Mouse (Mus musculus) stomach, embryonic 15.5 days (tissue): ENCODE measurements around the gene Pfpl. TPM values are rescaled to one million over a fixed set of nuclear protein-coding genes. Genes with fewer than 3 reads are reported as not detected.

Experiments used
- ATAC-seq: fragments of 200-750 bp; cut with Nextera tagmentation; 2 replicates; pipeline ENCODE4 v1.8.0; 2017; ENCODE audit warnings: low read depth, moderate number of reproducible peaks, moderate TSS enrichment; ENCODE audit not compliant: insufficient read depth, low FRiP score
- H3K27ac ChIP-seq: fragments of 300-500 bp; sonication (generic); 2 replicates; pipeline ENCODE4 v1.5.1; 2015; ENCODE audit warnings: mild to moderate bottlenecking, inconsistent platforms
- H3K27me3 ChIP-seq: fragments of 300-500 bp; sonication (generic); replicated peaks from 2 replicates; pipeline ENCODE4 v1.6.1; 2015; ENCODE audit warnings: inconsistent platforms
- H3K36me3 ChIP-seq: fragments of 300-500 bp; sonication (generic); 2 replicates; pipeline ENCODE4 v1.6.1; 2015; ENCODE audit warnings: inconsistent platforms
- H3K4me1 ChIP-seq: fragments of 300-500 bp; sonication (generic); 2 replicates; pipeline ENCODE4 v1.6.1; 2015; ENCODE audit warnings: inconsistent platforms
- H3K4me2 ChIP-seq: fragments of 300-500 bp; sonication (generic); 2 replicates; pipeline ENCODE4 v1.6.1; 2015; ENCODE audit warnings: mild to moderate bottlenecking, inconsistent platforms
- H3K4me3 ChIP-seq: fragments of 300-500 bp; sonication (generic); replicated peaks from 2 replicates; pipeline ENCODE4 v1.5.1; 2015; ENCODE audit warnings: inconsistent platforms
- H3K9ac ChIP-seq: fragments of 300-500 bp; sonication (generic); 2 replicates; pipeline ENCODE4 v1.6.1; 2015; ENCODE audit warnings: inconsistent platforms
- H3K9me3 ChIP-seq: fragments of 300-500 bp; sonication (generic); 2 replicates; pipeline ENCODE4 v1.6.1; 2016; ENCODE audit warnings: inconsistent platforms
- WGBS: fragments of 180-500 bp; shearing (Covaris S2); methylation state at CpG from one replicate; pipeline ENCODE4 v1.1.7; 2015; 5-methylcytosine and 5-hydroxymethylcytosine counted together
- polyA plus RNA-seq: library from polyadenylated mRNA; unstranded; fragments of >200 nt; fragmentation: Nextera tagmentation; extraction: Ambion mirVana; gene quantifications from 2 replicates; pipeline ENCODE4 v1.2.1, GENCODE M21; 2015

Gene Pfpl
- not detected in 2 replicates for polyA plus RNA-seq

GRCm38 (mm10) chr19:12427605-12428004, at the start of gene Pfpl:
TSS of gene Pfpl (plus strand) at chr19:12427905.
- Histone ChIP-seq H3K9ac (no peak within 1 kb of the TSS), H3K27me3 (no peaks in the 10 kb centered on the region), H3K4me3 (no peak within 1 kb of the TSS), H3K4me2 (no peak within 1 kb of the TSS), H3K36me3 (no peaks in the 10 kb centered on the region), H3K27ac (no peak within 1 kb of the TSS), H3K9me3 (no peaks in the 10 kb centered on the region), H3K4me1 (no peaks in the 10 kb centered on the region)
- ATAC-seq, result no peak
- 92% methylated on average over 6 of the region's 6 CpGs for WGBS

- H3K27ac ChIP-seq, result no peak within 1 kb of the TSS
- H3K36me3 ChIP-seq, result no peaks in the 10 kb centered on the region
- WGBS, result 82% methylated on average over 2 of the region's 2 CpGs
- H3K27me3 ChIP-seq, result no peaks in the 10 kb centered on the region
- no peaks in the 10 kb centered on the region for H3K4me1 ChIP-seq
- ATAC-seq, result no peak
- H3K4me2 ChIP-seq, result no peak within 1 kb of the TSS
- no peak within 1 kb of the TSS for H3K4me3 ChIP-seq
- H3K9ac ChIP-seq, result no peak within 1 kb of the TSS
- H3K9me3 ChIP-seq, result no peaks in the 10 kb centered on the region
These were observed 40.7 kb upstream of the Pfpl start, which contains the start of gene Olfr1440 for GRCm38 (mm10) chr19:12386979-12387378. TSS of gene Olfr1440 (plus strand) at chr19:12387279.

- Histone ChIP-seq H3K4me2 (no peak overlapping the region), H3K27me3 (no peaks in the 10 kb centered on the region), H3K36me3 (no peaks in the 10 kb centered on the region)
These were observed 14.0 kb upstream of the Pfpl start for GRCm38 (mm10) chr19:12413737-12414136.

GRCm38 (mm10) chr19:12417361-12417760, 10.3 kb upstream of the Pfpl start, which contains the start of gene Olfr1441:
TSS of gene Olfr1441 (plus strand) at chr19:12417433.
- no peak within 1 kb of the TSS for H3K27ac ChIP-seq
- ATAC-seq, result no peak
- H3K9ac ChIP-seq, result no peak within 1 kb of the TSS
- H3K9me3 ChIP-seq, result no peaks in the 10 kb centered on the region
- no peaks in the 10 kb centered on the region for H3K27me3 ChIP-seq
- H3K36me3 ChIP-seq, result no peaks in the 10 kb centered on the region
- no peak within 1 kb of the TSS for H3K4me3 ChIP-seq
- H3K4me2 ChIP-seq, result no peak within 1 kb of the TSS
- H3K4me1 ChIP-seq, result no peaks in the 10 kb centered on the region

More at GRCm38 (mm10) chr19:12413737-12414136, 14.0 kb upstream of the Pfpl start:
- Histone ChIP-seq H3K9me3 (no peaks in the 10 kb centered on the region), H3K9ac (no peak overlapping the region), H3K4me3 (no peak overlapping the region), H3K4me1 (no peaks in the 10 kb centered on the region), H3K27ac (no peak overlapping the region)
- ATAC-seq, result no peak

- H3K9me3 ChIP-seq, result no peaks in the 10 kb centered on the region
- H3K4me1 ChIP-seq, result no peaks in the 10 kb centered on the region
- no peak overlapping the region for H3K27ac ChIP-seq
- H3K36me3 ChIP-seq, result no peaks in the 10 kb centered on the region
- ATAC-seq, result no peak
- no peak overlapping the region for H3K9ac ChIP-seq
- no peak overlapping the region for H3K4me2 ChIP-seq
- WGBS, result 26% methylated on average over 3 of the region's 3 CpGs
- no peaks in the 10 kb centered on the region for H3K27me3 ChIP-seq
- H3K4me3 ChIP-seq, result no peak overlapping the region
These were observed 9.4 kb upstream of the Pfpl start for GRCm38 (mm10) chr19:12418312-12418711.

GRCm38 (mm10) chr19:12420555-12420954, 7.2 kb upstream of the Pfpl start:
- H3K27ac ChIP-seq, result no peak overlapping the region
- no peak for ATAC-seq
- no peak overlapping the region for H3K4me2 ChIP-seq
- no peaks in the 10 kb centered on the region for H3K4me1 ChIP-seq
- H3K27me3 ChIP-seq, result no peaks in the 10 kb centered on the region
- no peak overlapping the region for H3K9ac ChIP-seq
- 68% methylated on average over 6 of the region's 6 CpGs for WGBS
- no peaks in the 10 kb centered on the region for H3K9me3 ChIP-seq
- H3K36me3 ChIP-seq, result no peaks in the 10 kb centered on the region
- no peak overlapping the region for H3K4me3 ChIP-seq

- H3K9ac ChIP-seq, result no peak overlapping the region
- no peak for ATAC-seq
- no peaks in the 10 kb centered on the region for H3K27me3 ChIP-seq
- 83% methylated on average over 1 of the region's 1 CpGs for WGBS
- no peak overlapping the region for H3K4me2 ChIP-seq
- H3K4me1 ChIP-seq, result no peaks in the 10 kb centered on the region
- H3K9me3 ChIP-seq, result no peaks in the 10 kb centered on the region
- no peak overlapping the region for H3K27ac ChIP-seq
- no peak overlapping the region for H3K4me3 ChIP-seq
- H3K36me3 ChIP-seq, result no peaks in the 10 kb centered on the region
These were observed 6.0 kb upstream of the Pfpl start for GRCm38 (mm10) chr19:12421680-12422079.

GRCm38 (mm10) chr19:12427101-12427500, 604 bp upstream of the Pfpl start:
- Histone ChIP-seq H3K9me3 (no peaks in the 10 kb centered on the region), H3K36me3 (no peaks in the 10 kb centered on the region), H3K4me2 (no peak overlapping the region), H3K27me3 (no peaks in the 10 kb centered on the region), H3K4me1 (no peaks in the 10 kb centered on the region), H3K9ac (no peak overlapping the region), H3K4me3 (no peak overlapping the region), H3K27ac (no peak overlapping the region)
- WGBS, result 67% methylated on average over 5 of the region's 5 CpGs
- ATAC-seq, result no peak

GRCm38 (mm10) chr19:12433033-12433432, 5.3 kb downstream of the Pfpl start:
- Histone ChIP-seq H3K27me3 (no peaks in the 10 kb centered on the region), H3K4me2 (no peak overlapping the region), H3K9ac (no peak overlapping the region), H3K36me3 (no peaks in the 10 kb centered on the region), H3K4me3 (no peak overlapping the region), H3K4me1 (no peaks in the 10 kb centered on the region), H3K27ac (no peak overlapping the region), H3K9me3 (no peaks in the 10 kb centered on the region)
- no peak for ATAC-seq
- WGBS, result 17% methylated on average over 2 of the region's 2 CpGs

- WGBS, result 80% methylated on average over 4 of the region's 4 CpGs
- no peak for ATAC-seq
These were observed 7.3 kb downstream of the Pfpl start for GRCm38 (mm10) chr19:12435011-12435416.

GRCm38 (mm10) chr19:12435750-12436524, 8.2 kb downstream of the Pfpl start:
- Histone ChIP-seq H3K36me3 (no peaks in the 10 kb centered on the region), H3K4me1 (no peaks in the 10 kb centered on the region), H3K27ac (no peak overlapping the region), H3K27me3 (no peaks in the 10 kb centered on the region), H3K9ac (no peak overlapping the region), H3K4me3 (no peak overlapping the region), H3K9me3 (no peaks in the 10 kb centered on the region), H3K4me2 (no peak overlapping the region)
- no peak for ATAC-seq
- 70% methylated on average over 4 of the region's 4 CpGs for WGBS

More at GRCm38 (mm10) chr19:12435011-12435416, 7.3 kb downstream of the Pfpl start:
- no peak overlapping the region for H3K4me2 ChIP-seq
- H3K4me3 ChIP-seq, result no peak overlapping the region
- H3K36me3 ChIP-seq, result no peaks in the 10 kb centered on the region
- H3K4me1 ChIP-seq, result no peaks in the 10 kb centered on the region
- H3K9ac ChIP-seq, result no peak overlapping the region
- H3K27me3 ChIP-seq, result no peaks in the 10 kb centered on the region
- H3K27ac ChIP-seq, result no peak overlapping the region
- H3K9me3 ChIP-seq, result no peaks in the 10 kb centered on the region

GRCm38 (mm10) chr19:12439581-12439980, 11.9 kb downstream of the Pfpl start:
- H3K27ac ChIP-seq, result no peak overlapping the region
- H3K9me3 ChIP-seq, result no peaks in the 10 kb centered on the region
- no peak overlapping the region for H3K9ac ChIP-seq
- WGBS, result 41% methylated on average over 1 of the region's 1 CpGs
- H3K27me3 ChIP-seq, result no peaks in the 10 kb centered on the region
- ATAC-seq, result no peak
- no peak overlapping the region for H3K4me2 ChIP-seq
- no peaks in the 10 kb centered on the region for H3K36me3 ChIP-seq
- no peak overlapping the region for H3K4me3 ChIP-seq
- no peaks in the 10 kb centered on the region for H3K4me1 ChIP-seq
